22 mouse cellular contexts compared by ENCODE assay signal in the genomic region with DNA sequence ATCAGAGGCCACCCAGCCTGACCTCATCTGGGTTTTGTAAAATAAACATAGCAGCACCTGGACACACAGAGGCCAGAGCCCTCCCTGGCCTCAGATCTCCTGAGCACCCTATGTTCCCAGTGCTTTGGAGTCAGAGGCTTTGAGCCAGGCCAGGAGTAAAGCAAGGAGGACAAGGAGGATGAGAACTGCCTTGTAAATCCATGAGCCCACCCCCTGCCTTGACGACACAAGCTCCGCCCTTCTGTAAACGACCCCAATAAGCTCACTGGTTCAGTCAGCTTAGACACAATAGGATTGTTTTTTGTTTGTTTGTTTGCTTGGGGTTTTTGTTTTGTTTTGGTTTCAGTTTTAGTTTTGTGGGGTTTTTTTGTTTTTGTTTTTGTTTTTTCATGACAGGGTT. TPM values are rescaled to one million over a fixed set of nuclear protein-coding genes. Genes with fewer than 3 reads are reported as not detected.
A peak's percentile ranks its signal among the peaks of the same experiment; 100 is the strongest.
DNase-seq lines count a peak whose midpoint lies in the region; ATAC-seq and TF ChIP-seq lines count a peak whose summit lies in the region.
"Had no signal": no experiment of that assay in that cellular context is flagged by ENCODE, and none has a peak within 500 bp of the region (broad histone marks: within the 10 kb centered on the region; RNA-seq: fewer than 3 reads in every experiment).

No protein-coding gene starts in this region.

- H3K4me2 ChIP-seq in forebrain, embryonic 11.5 days (ENCODE audit: low read depth, low read length, severe bottlenecking), result no peak overlapping the region
- H3K4me2 ChIP-seq in forebrain, embryonic 13.5 days, result no peak overlapping the region
- H3K4me2 ChIP-seq in liver, embryonic 12.5 days, result no peak overlapping the region
- no peak overlapping the region for H3K4me2 ChIP-seq in liver, embryonic 11.5 days
- H3K4me2 ChIP-seq in liver, postnatal 0 days (ENCODE audit: low read depth, low read length), result no peak overlapping the region
- H3K4me2 ChIP-seq: embryonic facial prominence, embryonic 12.5 days; lung, embryonic 15.5 days; neural tube, embryonic 15.5 days had no signal

- no peaks in the 10 kb centered on the region for H3K9me3 ChIP-seq in forebrain, embryonic 11.5 days (ENCODE audit: control insufficient read depth, low read length)
- no peaks in the 10 kb centered on the region for H3K9me3 ChIP-seq in forebrain, embryonic 13.5 days (replicated peaks)
- H3K9me3 ChIP-seq in liver, embryonic 12.5 days (replicated peaks), result no peaks in the 10 kb centered on the region
- no peaks in the 10 kb centered on the region for H3K9me3 ChIP-seq in liver, embryonic 11.5 days (ENCODE audit: control insufficient read depth, low read length)
- H3K9me3 ChIP-seq in liver, postnatal 0 days (ENCODE audit: low read length), result no peaks in the 10 kb centered on the region
- H3K9me3 ChIP-seq: embryonic facial prominence, embryonic 12.5 days; lung, embryonic 15.5 days; neural tube, embryonic 15.5 days had no signal

- DNase-seq in forebrain, embryonic 11.5 days (ENCODE audit: low spot score), result no peak
- no peak for DNase-seq in liver, embryonic 11.5 days (ENCODE audit: low spot score)
- peak; percentile 45 for DNase-seq in embryo, embryonic 11 days
- DNase-seq in liver, postnatal 0 days, result no peak
- DNase-seq in right cerebral cortex, postnatal 4 days, result no peak
- DNase-seq in cerebellum, adult 2 months, result no peak
- DNase-seq: adrenal gland, postnatal 14 days; cerebellum, adult 11-12 months; cerebellum, postnatal 25 days; kidney, adult 2 months; kidney, postnatal 4 days; lung, postnatal 4 days; midbrain, embryonic 14.5 days; right cerebral cortex, postnatal 25 days had no signal

- 0 out of 2 replicates have a peak, but pooled peaks have one; percentile 36 for ATAC-seq in forebrain, embryonic 11.5 days (replicated peaks; ENCODE audit: low FRiP score)
- ATAC-seq in forebrain, embryonic 13.5 days, result no peak
- ATAC-seq in liver, embryonic 12.5 days, result peak; percentile 44
- ATAC-seq in liver, embryonic 11.5 days (replicated peaks; ENCODE audit: low FRiP score), result no peak
- ATAC-seq in liver, postnatal 0 days, result 0 out of 2 replicates have a peak, but pooled peaks have one; percentile 17

- H3K27me3 ChIP-seq in forebrain, embryonic 11.5 days (ENCODE audit: control insufficient read depth, insufficient read depth, low read length), result no peaks in the 10 kb centered on the region
- no peaks in the 10 kb centered on the region for H3K27me3 ChIP-seq in forebrain, embryonic 13.5 days
- no peaks in the 10 kb centered on the region; the same call in 1 of the 2 replicates for H3K27me3 ChIP-seq in liver, embryonic 12.5 days (replicated peaks)
- H3K27me3 ChIP-seq in liver, embryonic 11.5 days (replicated peaks; ENCODE audit: control insufficient read depth, insufficient read depth, low read length), result no peaks in the 10 kb centered on the region
- no peaks in the 10 kb centered on the region for H3K27me3 ChIP-seq in liver, postnatal 0 days (ENCODE audit: insufficient read depth, low read length)
- H3K27me3 ChIP-seq in cerebellum, adult 2 months (ENCODE audit: control insufficient read depth, insufficient read depth, low read length), result no peaks in the 10 kb centered on the region
- H3K27me3 ChIP-seq: CH12.LX; embryonic facial prominence, embryonic 12.5 days; lung, embryonic 15.5 days; neural tube, embryonic 15.5 days had no signal

- TF ChIP-seq CTCF in liver, postnatal 0 days (IDR thresholded peaks at IDR 0.05; ENCODE audit: low read depth), result no peak
- no peak for TF ChIP-seq CTCF in cerebellum, adult 2 months (IDR thresholded peaks at IDR 0.05; ENCODE audit: borderline replicate concordance, insufficient read depth, low read depth, low read length)

- TF ChIP-seq EP300 in liver, postnatal 0 days (IDR thresholded peaks at IDR 0.05; ENCODE audit: low read depth), result no peak

- H3K4me3 ChIP-seq in forebrain, embryonic 11.5 days (ENCODE audit: low read depth, low read length), result no peak overlapping the region
- no peak overlapping the region for H3K4me3 ChIP-seq in forebrain, embryonic 13.5 days
- no peak overlapping the region for H3K4me3 ChIP-seq in liver, embryonic 12.5 days
- H3K4me3 ChIP-seq in liver, embryonic 11.5 days (ENCODE audit: low read depth, low read length), result no peak overlapping the region
- H3K4me3 ChIP-seq in liver, postnatal 0 days (ENCODE audit: low read depth, low read length), result no peak overlapping the region
- no peak overlapping the region for H3K4me3 ChIP-seq in cerebellum, adult 2 months (replicated peaks; ENCODE audit: insufficient read depth, low read depth, low read length)
- H3K4me3 ChIP-seq: embryonic facial prominence, embryonic 12.5 days; erythroblast, embryonic 14.5 days; lung, embryonic 15.5 days; neural tube, embryonic 15.5 days had no signal

- no peak overlapping the region for H3K27ac ChIP-seq in forebrain, embryonic 11.5 days (ENCODE audit: low read depth, low read length)
- H3K27ac ChIP-seq in forebrain, embryonic 13.5 days, result no peak overlapping the region
- no peak overlapping the region for H3K27ac ChIP-seq in liver, embryonic 12.5 days
- no peak overlapping the region for H3K27ac ChIP-seq in liver, embryonic 11.5 days (ENCODE audit: low read depth, low read length)
- H3K27ac ChIP-seq in liver, postnatal 0 days (ENCODE audit: low read depth), result no peak overlapping the region
- H3K27ac ChIP-seq in cerebellum, adult 2 months (ENCODE audit: insufficient read depth, low read length), result no peak overlapping the region
- H3K27ac ChIP-seq: embryonic facial prominence, embryonic 12.5 days; lung, embryonic 15.5 days; neural tube, embryonic 15.5 days had no signal

- peaks cover 4% of the 10 kb centered on the region; the same call in 1 of the 2 replicates for H3K4me1 ChIP-seq in forebrain, embryonic 11.5 days (replicated peaks; ENCODE audit: control insufficient read depth, insufficient read depth, low read length)
- H3K4me1 ChIP-seq in forebrain, embryonic 13.5 days, result peaks cover 15% of the 10 kb centered on the region
- peaks cover 10% of the 10 kb centered on the region for H3K4me1 ChIP-seq in liver, embryonic 12.5 days
- peaks cover 10% of the 10 kb centered on the region for H3K4me1 ChIP-seq in liver, embryonic 11.5 days (replicated peaks; ENCODE audit: control insufficient read depth, insufficient read depth, low read length)
- H3K4me1 ChIP-seq in liver, postnatal 0 days (ENCODE audit: insufficient read depth), result no peaks in the 10 kb centered on the region
- no peaks in the 10 kb centered on the region for H3K4me1 ChIP-seq in cerebellum, adult 2 months (ENCODE audit: control insufficient read depth, insufficient read depth, low read length)

- WGBS in forebrain, embryonic 11.5 days, result 40% methylated on average over 3 of the region's 3 CpGs
- 27% methylated on average over 3 of the region's 3 CpGs for WGBS in forebrain, embryonic 13.5 days
- WGBS in liver, embryonic 12.5 days (ENCODE audit: insufficient replicate concordance), result 28% methylated on average over 3 of the region's 3 CpGs
- 30% methylated on average over 3 of the region's 3 CpGs for WGBS in liver, embryonic 11.5 days
- 49% methylated on average over 3 of the region's 3 CpGs for WGBS in liver, postnatal 0 days (ENCODE audit: insufficient replicate concordance)
- WGBS in cerebellum, adult 2 months, result 46% methylated on average over 3 of the region's 3 CpGs

- TF ChIP-seq POLR2A in cerebellum, adult 2 months (IDR thresholded peaks at IDR 0.05; ENCODE audit: borderline replicate concordance, insufficient read depth, low read length), result no peak

- H3K36me3 ChIP-seq in forebrain, embryonic 11.5 days (ENCODE audit: control insufficient read depth, insufficient read depth, low read length), result no peaks in the 10 kb centered on the region
- H3K36me3 ChIP-seq in forebrain, embryonic 13.5 days (ENCODE audit: poor library complexity, severe bottlenecking), result no peaks in the 10 kb centered on the region
- no peaks in the 10 kb centered on the region for H3K36me3 ChIP-seq in liver, embryonic 12.5 days
- no peaks in the 10 kb centered on the region for H3K36me3 ChIP-seq in liver, embryonic 11.5 days (ENCODE audit: control insufficient read depth, insufficient read depth, low read length)
- H3K36me3 ChIP-seq in liver, postnatal 0 days (replicated peaks; ENCODE audit: insufficient read depth, low read length), result no peaks in the 10 kb centered on the region
- H3K36me3 ChIP-seq: embryonic facial prominence, embryonic 12.5 days; lung, embryonic 15.5 days; neural tube, embryonic 15.5 days had no signal

- H3K9ac ChIP-seq in forebrain, embryonic 11.5 days (ENCODE audit: low read length), result no peak overlapping the region
- H3K9ac ChIP-seq in forebrain, embryonic 13.5 days, result no peak overlapping the region
- H3K9ac ChIP-seq in liver, embryonic 12.5 days, result no peak overlapping the region
- H3K9ac ChIP-seq in liver, embryonic 11.5 days (ENCODE audit: low read depth, low read length), result no peak overlapping the region
- H3K9ac ChIP-seq in liver, postnatal 0 days (replicated peaks), result no peak overlapping the region
- H3K9ac ChIP-seq: embryonic facial prominence, embryonic 12.5 days; lung, embryonic 15.5 days; neural tube, embryonic 15.5 days had no signal

RNA-seq across cellular contexts. Expression of a gene that starts 19.0 kb away (rescaled TPM):
- 196 and 197 TPM in 2 replicates for polyA plus RNA-seq in forebrain, embryonic 11.5 days (2014; fragmentation: Nextera tagmentation; extraction: Ambion mirVana)
- polyA plus RNA-seq in forebrain, embryonic 13.5 days (2015; fragmentation: Nextera tagmentation; extraction: Ambion mirVana), result 243 and 246 TPM in 2 replicates
- 71.0 and 77.9 TPM in 2 replicates for polyA plus RNA-seq in liver, embryonic 12.5 days (2016; fragmentation: Nextera tagmentation; extraction: Ambion mirVana)
- polyA plus RNA-seq in liver, embryonic 11.5 days (2014; fragmentation: Nextera tagmentation; extraction: Ambion mirVana), result 128 and 129 TPM in 2 replicates
- 125 and 128 TPM in 2 replicates for polyA plus RNA-seq in liver, postnatal 0 days (2015; fragmentation: Nextera tagmentation; extraction: Ambion mirVana)
- 258 and 268 TPM in 2 replicates for polyA plus RNA-seq in cerebellum, adult 2 months (2012; rRNA removed)

RNA-seq across cellular contexts. Expression of a gene that starts 45.2 kb away (rescaled TPM):
- 1.8 and 2.0 TPM in 2 replicates for polyA plus RNA-seq in forebrain, embryonic 11.5 days (2014; fragmentation: Nextera tagmentation; extraction: Ambion mirVana)
- polyA plus RNA-seq in forebrain, embryonic 13.5 days (2015; fragmentation: Nextera tagmentation; extraction: Ambion mirVana), result 0.09 and 0.25 TPM in 2 replicates
- polyA plus RNA-seq in liver, embryonic 12.5 days (2016; fragmentation: Nextera tagmentation; extraction: Ambion mirVana), result 0.11 and 0.26 TPM in 2 replicates
- 0.37 and 0.40 TPM in 2 replicates for polyA plus RNA-seq in liver, embryonic 11.5 days (2014; fragmentation: Nextera tagmentation; extraction: Ambion mirVana)
- polyA plus RNA-seq in liver, postnatal 0 days (2015; fragmentation: Nextera tagmentation; extraction: Ambion mirVana), result not detected in 2 replicates
- polyA plus RNA-seq in cerebellum, adult 2 months (2012; rRNA removed), result not detected in 2 replicates
- polyA plus RNA-seq: erythroblast, embryonic 14.5 days; heart, embryonic 14.5 days; kidney, adult 2 months had no signal

Comparison
In these comparisons a context has a peak if more than half of its experiments do, and no peak if none do; other contexts are left out.
1. ATAC-seq: peak in forebrain, embryonic 11.5 days (single experiment), liver, embryonic 12.5 days (single experiment) and liver, postnatal 0 days (single experiment); none in forebrain, embryonic 13.5 days (single experiment) and liver, embryonic 11.5 days (single experiment).